In genomic region chr16:42164941-42165340, GRCm38 (mm10) we compare ENCODE assay signal across 7 mouse cellular contexts.
DNase-seq lines count a peak whose midpoint lies in the region; ATAC-seq lines count a peak whose summit lies in the region.

No protein-coding gene starts in this region.

- ATAC-seq in forebrain, embryonic 12.5 days (ENCODE audit: low FRiP score): peak; percentile 74; the same call in 1 of the 2 replicates

- no peaks in the 10 kb centered on the region for H3K36me3 ChIP-seq in forebrain, embryonic 12.5 days (replicated peaks)

- no peak overlapping the region for H3K27ac ChIP-seq in forebrain, embryonic 12.5 days

- no peaks in the 10 kb centered on the region for H3K4me1 ChIP-seq in forebrain, embryonic 12.5 days

- peak; percentile 82 for DNase-seq in MN1 (ENCODE audit: low spot score)
- DNase-seq in c-Kit-positive CD71-positive TER-119-negative erythroid progenitor cells, embryonic 14.5 days (ENCODE audit: low read depth): peak; percentile 59
- peak; percentile 87 for DNase-seq in heart, postnatal 4 days
- peak; percentile 88 for DNase-seq in layer of hippocampus, postnatal 10 days (ENCODE audit: low spot score in 2 of 2)
- peak; percentile 89 for DNase-seq in lung, postnatal 36 days
- peak; percentile 93 for DNase-seq in right cerebral cortex, adult 2 months (ENCODE audit: low spot score in 2 of 2)

- H3K9ac ChIP-seq in forebrain, embryonic 12.5 days: no peak overlapping the region

- no peak overlapping the region for H3K4me2 ChIP-seq in forebrain, embryonic 12.5 days

- no peak overlapping the region for H3K4me3 ChIP-seq in forebrain, embryonic 12.5 days (replicated peaks)

- no peaks in the 10 kb centered on the region for H3K9me3 ChIP-seq in forebrain, embryonic 12.5 days

- no peaks in the 10 kb centered on the region for H3K27me3 ChIP-seq in forebrain, embryonic 12.5 days
